Comparison of ENCODE assay signal across 9 mouse cellular contexts in genomic region chr4:83350719-83351118, GRCm38 (mm10). TPM values are rescaled to one million over a fixed set of nuclear protein-coding genes. Genes with fewer than 3 reads are reported as not detected.
DNase-seq lines count a peak whose midpoint lies in the region; ATAC-seq lines count a peak whose summit lies in the region.
"Had no signal": no experiment of that assay in that cellular context is flagged by ENCODE, and none has a peak within 500 bp of the region (broad histone marks: within the 10 kb centered on the region; RNA-seq: fewer than 3 reads in every experiment).

No protein-coding gene starts in this region.

- H3K36me3 ChIP-seq in embryonic facial prominence, embryonic 15.5 days = no peaks in the 10 kb centered on the region
- no peaks in the 10 kb centered on the region for H3K36me3 ChIP-seq in liver, embryonic 12.5 days
- H3K36me3 ChIP-seq: liver, embryonic 13.5 days; stomach, embryonic 15.5 days had no signal

- WGBS in embryonic facial prominence, embryonic 15.5 days = 33% methylated on average over 6 of the region's 6 CpGs
- WGBS in liver, embryonic 12.5 days (ENCODE audit: insufficient replicate concordance) = 55% methylated on average over 6 of the region's 6 CpGs

- ATAC-seq in embryonic facial prominence, embryonic 15.5 days (ENCODE audit: insufficient number of reproducible peaks, low FRiP score, low TSS enrichment, low read depth) = peak; percentile 87
- no peak for ATAC-seq in liver, embryonic 12.5 days

- intact Hi-C loops in heart, postnatal 10 days (cut with DNase I) = loop anchor here (2.0 kb wide), 1 partner anchor 48 kb away; no protein-coding TSS in a partner anchor

- no peak overlapping the region for H3K4me2 ChIP-seq in embryonic facial prominence, embryonic 15.5 days (replicated peaks)
- no peak overlapping the region for H3K4me2 ChIP-seq in liver, embryonic 12.5 days
- H3K4me2 ChIP-seq: liver, embryonic 13.5 days; stomach, embryonic 15.5 days had no signal

- no peaks in the 10 kb centered on the region for H3K27me3 ChIP-seq in embryonic facial prominence, embryonic 15.5 days
- no peaks in the 10 kb centered on the region for H3K27me3 ChIP-seq in liver, embryonic 12.5 days (replicated peaks)
- H3K27me3 ChIP-seq: liver, embryonic 13.5 days; stomach, embryonic 15.5 days had no signal

- H3K27ac ChIP-seq in embryonic facial prominence, embryonic 15.5 days (replicated peaks) = peak overlapping the region; percentile 1; the same call in 1 of the 2 replicates
- no peak overlapping the region for H3K27ac ChIP-seq in liver, embryonic 12.5 days
- H3K27ac ChIP-seq: liver, embryonic 13.5 days; stomach, embryonic 15.5 days had no signal

- H3K9ac ChIP-seq in embryonic facial prominence, embryonic 15.5 days = no peak overlapping the region
- H3K9ac ChIP-seq in liver, embryonic 12.5 days = no peak overlapping the region
- H3K9ac ChIP-seq: liver, embryonic 13.5 days; stomach, embryonic 15.5 days had no signal

- H3K4me1 ChIP-seq in embryonic facial prominence, embryonic 15.5 days = peaks cover 11% of the 10 kb centered on the region
- H3K4me1 ChIP-seq in liver, embryonic 12.5 days = no peaks in the 10 kb centered on the region
- H3K4me1 ChIP-seq: liver, embryonic 13.5 days; stomach, embryonic 15.5 days had no signal

- no peak overlapping the region for H3K4me3 ChIP-seq in embryonic facial prominence, embryonic 15.5 days (replicated peaks)
- H3K4me3 ChIP-seq in liver, embryonic 12.5 days = no peak overlapping the region
- H3K4me3 ChIP-seq: liver, embryonic 13.5 days; stomach, embryonic 15.5 days had no signal

- DNase-seq in retina, postnatal 1 day = peak; percentile 13
- DNase-seq in retina, embryonic 14.5 days (ENCODE audit: low spot score) = no peak
- peak; percentile 96 for DNase-seq in heart, postnatal 10 days
- DNase-seq in left cerebral cortex, adult 9 months (ENCODE audit: low spot score in 2 of 2) = peak; percentile 26 to 79
- DNase-seq in right cerebral cortex, postnatal 10 days (ENCODE audit: low spot score in 2 of 2) = peak; percentile 91
- DNase-seq: liver, embryonic 13.5 days had no signal

- H3K9me3 ChIP-seq in embryonic facial prominence, embryonic 15.5 days (replicated peaks) = no peaks in the 10 kb centered on the region
- no peaks in the 10 kb centered on the region for H3K9me3 ChIP-seq in liver, embryonic 12.5 days (replicated peaks)
- H3K9me3 ChIP-seq: liver, embryonic 13.5 days; stomach, embryonic 15.5 days had no signal

RNA-seq across cellular contexts. Expression of gene Ttc39b, which starts 26.7 kb away (rescaled TPM):
- 4.4 and 5.1 TPM in 2 replicates for polyA plus RNA-seq in embryonic facial prominence, embryonic 15.5 days (2015; fragmentation: Nextera tagmentation; extraction: Ambion mirVana)
- 10 to 100 TPM; 13.9 to 14.5 TPM for total RNA-seq in heart, postnatal 10 days (2021)
- 4.2 and 4.3 TPM in 2 replicates for polyA plus RNA-seq in liver, embryonic 12.5 days (2016; fragmentation: Nextera tagmentation; extraction: Ambion mirVana)
